Mouse (Mus musculus) cerebellum, postnatal 10 days (tissue): ENCODE measurements at regions not wholly inside any gene's neighbourhood (a gene's known extent, or its start where the extent isn't known, plus 50 kb on each side); places are given as distances from the start of the nearest gene placed in this dataset.
"Not testable (repeated sequence)": the region's sequence is repeated elsewhere in the genome, so short reads cannot be mapped to it uniquely, and the experiment has no call there.

ENCODE experiments used
- DNase-seq, 2 experiments: peaks; one replicate each; pipeline ENCODE4 v3.0.0; 2021; ENCODE audit warnings: mixed read lengths in 2 of 2

DNA sequence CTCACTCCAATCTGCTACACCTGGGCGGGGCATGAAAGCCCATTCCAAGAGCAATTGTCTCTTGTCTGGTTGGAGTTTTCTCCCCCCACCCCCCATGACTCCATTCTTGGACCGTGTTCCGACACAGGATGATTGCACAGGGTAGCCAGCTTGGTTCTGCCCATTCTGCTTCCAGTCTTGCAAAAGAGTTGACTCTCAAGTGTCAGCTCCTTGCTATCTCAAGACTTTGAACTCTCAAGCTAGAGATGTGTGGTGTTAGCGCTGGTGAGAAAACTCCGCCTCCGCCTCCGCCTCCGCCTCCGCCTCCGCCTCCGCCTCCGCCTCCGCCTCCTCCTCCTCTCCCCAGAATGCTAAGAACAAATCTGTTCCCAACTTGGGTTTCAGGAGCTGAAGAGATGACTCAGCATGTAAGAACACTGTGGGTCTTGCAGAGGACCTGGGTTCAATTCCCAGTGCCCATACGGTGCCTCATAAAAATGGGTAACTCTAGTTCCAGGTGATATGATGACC, 135.1 kb downstream of the Bcat1 start:
- no peak for DNase-seq

- DNase-seq: no peak
Measured at GRCm38 (mm10) chr6:144938613-144939236, 137.3 kb downstream of the Bcat1 start.

- DNase-seq: no peak
Measured at GRCm38 (mm10) chr6:144937211-144937610, 138.8 kb downstream of the Bcat1 start.

- no peak for DNase-seq
Measured at GRCm38 (mm10) chr6:144933722-144934235, 142.2 kb downstream of the Bcat1 start.

- peak in 1 of 2 experiments; percentile 10 for DNase-seq
Measured at GRCm38 (mm10) chr6:144932402-144932801, 143.6 kb downstream of the Bcat1 start.

DNA sequence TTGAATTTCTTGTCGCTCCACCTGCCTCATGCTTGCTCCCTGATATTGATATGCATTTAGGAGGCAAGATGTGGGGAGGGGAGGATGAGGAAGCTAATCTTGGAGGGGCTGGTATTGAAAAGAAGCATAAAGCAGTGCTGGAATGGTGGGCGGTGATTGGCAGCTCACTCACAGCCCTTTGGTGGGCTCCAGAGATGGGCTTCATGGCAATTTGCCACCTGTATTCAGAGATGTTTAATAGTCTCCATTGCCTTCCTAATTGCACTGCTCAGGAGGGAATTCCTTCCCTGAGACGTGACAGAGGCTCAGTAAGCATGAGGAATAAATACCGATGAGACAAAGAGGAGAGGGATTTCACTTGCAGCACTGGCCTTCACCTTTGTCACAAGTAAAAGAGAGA, 146.0 kb downstream of the Bcat1 start:
- no peak for DNase-seq

GRCm38 (mm10) chr6:144929262-144929855, 146.6 kb downstream of the Bcat1 start:
- DNase-seq: no peak

- DNase-seq: no peak
Measured at GRCm38 (mm10) chr6:144927599-144927998, 145.8 kb upstream of the Sox5 start.

DNA sequence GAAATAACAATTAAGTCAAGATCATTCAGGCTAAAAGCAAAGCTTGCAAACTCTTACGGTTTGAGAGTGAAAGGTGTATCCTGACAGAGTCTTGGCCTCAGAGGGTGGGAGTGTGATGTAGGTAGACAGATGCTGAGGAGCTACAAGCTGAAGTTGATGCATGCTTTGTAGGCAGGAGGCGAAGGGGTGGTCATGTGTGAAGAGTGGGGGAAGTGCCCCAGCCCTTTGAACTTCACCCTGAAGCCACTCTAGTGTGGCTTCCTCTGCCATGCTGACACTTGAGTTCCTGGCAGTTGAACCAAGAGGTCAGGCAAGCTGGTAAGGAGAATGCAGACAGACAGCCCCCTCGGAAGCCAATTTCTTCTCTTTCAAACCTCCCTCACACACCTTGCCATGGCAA, 141.0 kb upstream of the Sox5 start:
- DNase-seq: no peak

- DNase-seq: no peak
Measured at GRCm38 (mm10) chr6:144919750-144920149, 138.0 kb upstream of the Sox5 start.

- DNase-seq: no peak
Measured at GRCm38 (mm10) chr6:144917128-144917527, 135.4 kb upstream of the Sox5 start.

GRCm38 (mm10) chr6:144911781-144912180, 130.0 kb upstream of the Sox5 start:
- DNase-seq: no peak

GRCm38 (mm10) chr6:144910392-144910791, 128.6 kb upstream of the Sox5 start:
- DNase-seq: no peak

- no peak for DNase-seq
Measured at GRCm38 (mm10) chr6:144908646-144909045, 126.9 kb upstream of the Sox5 start.

GRCm38 (mm10) chr6:144903156-144903555, 121.4 kb upstream of the Sox5 start:
- no peak for DNase-seq

DNA sequence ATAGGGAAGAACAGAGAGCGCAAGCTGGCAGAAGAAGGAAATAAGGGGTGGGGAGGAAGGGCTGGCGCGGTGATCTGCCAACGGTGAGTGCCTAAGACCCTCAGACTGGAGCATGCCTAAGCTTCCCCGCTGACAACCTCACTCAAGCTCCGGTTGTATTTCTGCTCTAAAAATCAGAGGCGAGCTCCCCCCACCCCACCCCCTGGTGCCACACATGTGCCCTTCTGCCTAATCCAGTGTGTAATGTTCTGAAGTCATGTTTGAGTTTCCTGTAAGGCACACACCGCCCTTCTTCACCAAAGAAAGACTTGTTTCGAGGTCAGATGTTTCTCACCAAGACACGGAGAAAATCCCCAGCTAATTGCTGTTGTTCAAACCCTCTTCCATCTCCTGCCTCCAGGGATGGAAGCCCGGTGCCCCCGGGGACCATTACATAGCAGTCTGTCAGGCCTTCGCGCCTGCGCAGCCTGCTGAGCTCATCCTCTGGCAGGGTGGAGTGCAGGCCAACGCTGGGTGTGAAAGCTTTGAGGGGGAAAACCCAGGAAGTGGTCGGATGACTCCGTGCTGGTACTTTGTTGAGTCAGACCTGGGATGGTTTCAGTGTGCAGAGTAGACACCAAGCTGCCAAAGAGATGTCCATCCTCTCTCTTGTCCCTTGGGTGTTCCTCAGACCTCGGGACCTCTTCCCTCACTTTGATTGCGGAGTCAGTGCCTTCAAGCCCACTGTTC, 120.7 kb upstream of the Sox5 start:
- DNase-seq: peak in 1 of 2 experiments; percentile 14

DNA sequence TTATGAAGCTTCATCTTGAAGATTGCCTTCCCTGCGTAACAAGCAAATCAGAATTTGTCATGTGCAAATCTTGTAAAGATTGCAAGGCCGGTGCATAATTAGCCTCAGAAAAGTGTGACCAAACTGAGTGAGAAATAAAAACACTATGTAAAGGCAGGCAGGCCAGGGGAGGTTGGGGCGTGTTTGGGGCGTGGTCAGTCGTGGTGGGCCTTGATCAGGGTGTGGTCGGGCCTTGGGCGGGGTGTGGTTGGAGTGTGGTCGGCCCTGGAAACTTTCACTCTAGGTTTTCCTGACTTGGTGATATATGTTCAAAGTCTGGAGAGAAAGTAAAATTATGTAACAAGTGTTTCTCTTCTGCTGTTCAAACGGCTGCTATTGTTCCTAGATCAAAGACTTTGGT, 120.0 kb upstream of the Sox5 start:
- no peak for DNase-seq

GRCm38 (mm10) chr6:144900858-144901257, 119.1 kb upstream of the Sox5 start:
- not testable (repeated sequence) for DNase-seq

- DNase-seq: no peak
Measured at GRCm38 (mm10) chr6:144897526-144897925, 115.7 kb upstream of the Sox5 start.

- DNase-seq: no peak
Measured at GRCm38 (mm10) chr6:144890914-144891313, 109.1 kb upstream of the Sox5 start.

DNA sequence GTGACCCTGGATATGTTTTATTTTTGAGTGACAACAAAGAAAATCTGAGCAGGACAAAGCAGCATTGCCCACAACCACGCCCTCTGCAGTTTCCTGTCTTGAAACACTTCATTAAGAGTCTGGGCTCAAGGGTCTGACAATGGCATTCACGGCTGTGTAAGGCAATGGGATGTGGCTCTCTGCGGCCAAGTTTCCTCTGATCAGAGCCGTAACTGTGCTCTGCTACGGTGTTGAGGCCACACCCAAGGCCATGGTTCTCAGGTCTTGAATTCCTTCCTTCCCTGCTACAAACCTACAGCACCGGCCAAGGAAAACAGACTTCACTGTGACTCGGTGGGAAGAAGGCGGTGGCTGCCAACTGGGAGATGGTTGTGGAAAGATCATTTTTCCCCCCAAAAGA, 108.4 kb upstream of the Sox5 start:
- DNase-seq: no peak

DNA sequence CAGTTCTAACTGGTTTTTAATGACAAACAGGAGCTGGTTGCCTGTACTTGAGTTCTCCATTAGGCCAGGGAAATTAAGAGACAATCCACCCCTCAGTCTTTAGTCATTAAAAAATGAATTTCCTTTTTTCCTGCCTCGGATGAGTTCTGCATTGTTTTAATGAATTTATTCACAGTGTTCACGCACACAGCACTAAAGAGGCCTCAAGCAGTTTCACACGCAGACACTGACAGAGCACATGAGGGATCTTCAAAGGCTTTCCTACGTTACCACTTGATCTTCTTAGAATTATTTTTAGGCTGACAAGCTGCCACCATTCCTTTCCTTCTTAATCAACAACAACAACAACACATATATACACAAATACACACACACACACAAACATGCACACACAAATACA, 101.3 kb upstream of the Sox5 start:
- DNase-seq: no peak

GRCm38 (mm10) chr6:144880098-144880497, 98.3 kb upstream of the Sox5 start:
- no peak for DNase-seq

- no peak for DNase-seq
Measured at GRCm38 (mm10) chr6:144876758-144877157, 95.0 kb upstream of the Sox5 start.
